Mouse (Mus musculus): ENCODE data around the gene Abhd10.
A peak's percentile ranks its signal among the peaks of the same experiment; 100 is the strongest.

DNA sequence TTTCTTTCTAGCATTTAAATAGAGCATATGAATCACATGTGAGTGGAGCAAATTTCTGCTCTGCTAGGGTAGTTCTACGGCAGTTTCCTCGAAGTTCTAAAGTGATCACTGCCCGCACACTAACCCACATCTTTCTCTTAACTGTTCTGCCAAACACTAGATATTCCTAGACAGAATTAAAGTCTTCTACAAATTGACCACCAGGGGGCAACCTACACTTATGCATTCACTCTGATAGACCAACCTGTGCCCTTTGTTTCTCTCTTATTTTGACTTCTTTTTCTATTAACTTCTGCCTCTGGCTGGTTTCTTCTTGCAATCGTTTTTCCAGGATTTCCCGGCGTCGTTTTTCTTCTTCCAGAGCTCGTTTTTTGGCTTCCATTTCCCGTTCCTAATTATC is 14.1 kb upstream of the Abhd10 start:
- TF ChIP-seq CTCF (IDR thresholded peaks at IDR 0.05; ENCODE audit: extremely low read depth, insufficient read depth, low read length) (peak; percentile 22; the same call in 1 of the 2 replicates), POLR2A (IDR thresholded peaks at IDR 0.05; ENCODE audit: extremely low read depth, insufficient read depth, low read length) (no peak)
